Mouse (Mus musculus): ENCODE data around the gene Atp6v0e.

Atp6v0e gene

DNA sequence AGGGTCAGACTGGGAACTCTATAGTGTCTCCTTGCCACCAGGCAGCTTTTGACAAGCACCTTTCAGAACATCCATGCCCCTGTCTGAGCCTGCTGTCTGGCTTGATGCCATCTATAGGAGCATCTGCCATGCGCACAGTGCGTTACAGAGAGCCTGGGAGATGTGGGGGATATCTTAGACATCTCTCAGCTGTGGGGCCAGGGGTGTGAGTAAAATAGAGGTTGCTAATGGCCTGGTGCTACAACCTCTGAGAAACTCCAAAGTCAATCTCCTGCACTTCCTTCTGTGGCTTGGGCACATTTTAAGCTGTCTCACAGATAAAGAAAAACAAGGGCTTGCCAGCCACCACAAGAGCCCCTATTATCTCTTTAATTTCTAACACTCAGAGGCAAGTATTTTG, 26.8 kb downstream of the Atp6v0e start:
- no peak for TF ChIP-seq GATA4 (IDR thresholded peaks at IDR 0.05; ENCODE audit: insufficient replicate concordance, low read length)

DNA sequence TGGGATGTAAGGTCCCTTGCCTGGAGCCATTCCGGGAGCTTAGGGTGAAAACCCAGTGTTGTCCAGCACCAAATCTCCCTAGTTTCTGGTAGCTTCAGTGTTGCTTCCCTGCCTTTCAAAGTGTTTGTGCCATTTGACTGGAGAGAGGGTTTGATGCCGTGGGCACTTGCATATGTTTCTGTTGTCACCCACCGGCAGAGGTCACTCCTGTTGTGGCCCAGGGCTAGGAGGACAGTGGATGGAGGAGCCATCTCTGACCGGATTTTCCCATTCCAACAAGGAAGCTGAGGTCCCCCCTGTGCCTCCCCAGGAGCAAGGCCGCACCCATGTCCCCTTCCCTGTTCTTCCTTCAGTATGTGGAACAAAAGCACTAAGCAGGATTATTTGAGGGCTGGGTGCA, 27.2 kb downstream of the Atp6v0e start:
- no peak for TF ChIP-seq GATA4 (IDR thresholded peaks at IDR 0.05; ENCODE audit: insufficient replicate concordance, low read length)

DNA sequence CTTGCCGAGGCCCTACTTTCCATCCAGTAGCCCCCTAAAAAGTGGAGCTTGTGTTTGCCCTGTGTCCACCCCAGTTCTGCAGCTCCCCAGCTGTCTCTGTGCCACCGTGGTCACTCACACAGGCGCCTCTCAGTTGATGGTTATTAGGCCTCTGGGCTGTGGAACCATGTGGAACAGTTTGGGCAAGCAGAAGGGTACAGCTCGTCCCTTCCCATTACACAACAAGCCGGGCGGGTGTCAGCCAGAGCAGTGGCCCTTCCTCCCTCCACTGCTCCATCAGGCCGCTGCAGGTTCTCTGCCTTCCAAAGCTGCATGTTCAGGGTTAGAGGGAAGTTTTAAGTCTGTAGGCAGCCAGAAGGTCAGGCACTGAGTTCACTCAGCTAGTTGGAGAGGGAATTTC, 28.1 kb downstream of the Atp6v0e start:
- TF ChIP-seq GATA4 (IDR thresholded peaks at IDR 0.05; ENCODE audit: insufficient replicate concordance, low read length), result no peak

DNA sequence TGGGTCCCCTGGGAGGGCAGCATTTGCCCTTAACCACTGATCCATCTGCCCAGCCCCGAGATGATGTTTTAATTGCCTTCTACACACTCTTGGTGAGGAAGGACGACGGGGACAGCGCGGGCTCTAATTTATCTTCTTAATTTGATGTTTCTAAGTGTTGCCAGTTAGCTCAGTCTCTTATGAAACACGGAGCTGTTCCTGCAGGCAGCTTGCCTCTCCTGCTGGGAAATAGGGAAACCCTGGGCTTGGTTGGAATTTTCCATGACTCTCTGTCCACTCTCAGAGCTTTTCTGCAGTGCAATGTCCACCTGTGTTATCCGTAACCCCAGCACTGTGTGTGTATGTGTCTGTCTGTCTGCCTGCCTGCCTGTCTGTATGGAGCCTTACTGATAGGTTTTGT, 30.4 kb downstream of the Atp6v0e start:
- TF ChIP-seq GATA4 (IDR thresholded peaks at IDR 0.05; ENCODE audit: insufficient replicate concordance, low read length), result no peak

DNA sequence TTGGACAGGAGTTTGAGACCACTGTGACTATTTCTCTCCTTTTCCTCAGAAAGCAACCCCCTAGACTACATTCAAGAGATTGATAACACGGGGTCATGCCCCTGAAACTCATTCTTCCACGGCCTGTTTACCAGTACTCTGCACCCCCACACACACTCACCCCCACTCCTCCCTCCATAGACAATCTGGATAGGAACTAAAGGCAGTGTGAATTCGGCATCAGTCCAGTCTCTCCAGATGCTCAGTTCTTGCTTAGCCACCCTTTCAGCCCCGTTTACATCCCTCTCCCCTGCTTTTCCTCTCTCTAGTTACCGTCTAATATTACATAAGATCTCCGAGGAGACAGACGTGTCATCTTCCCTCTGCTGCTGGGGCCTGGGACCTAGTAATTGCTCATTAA, 31.1 kb downstream of the Atp6v0e start:
- TF ChIP-seq GATA4 (IDR thresholded peaks at IDR 0.05; ENCODE audit: insufficient replicate concordance, low read length), result no peak

DNA sequence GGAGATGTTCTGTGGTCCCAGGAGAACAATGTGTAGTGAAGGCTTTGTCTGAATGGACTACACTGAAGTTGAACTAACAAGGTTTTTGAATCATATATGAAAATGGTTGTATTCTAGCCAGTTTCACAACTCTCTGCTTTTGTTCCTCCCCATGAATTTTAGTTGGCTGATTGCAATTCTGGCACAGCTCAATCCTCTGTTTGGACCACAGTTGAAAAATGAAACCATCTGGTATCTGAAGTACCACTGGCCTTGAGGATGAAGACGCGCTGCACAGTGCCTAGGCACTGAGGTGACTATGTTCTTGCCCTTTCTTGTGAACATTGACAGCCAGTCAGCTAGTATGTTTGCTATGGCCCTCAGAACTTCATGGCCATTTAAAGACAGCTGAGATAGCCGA, 32.2 kb downstream of the Atp6v0e start:
- no peak for TF ChIP-seq GATA4 (IDR thresholded peaks at IDR 0.05; ENCODE audit: insufficient replicate concordance, low read length)

DNA sequence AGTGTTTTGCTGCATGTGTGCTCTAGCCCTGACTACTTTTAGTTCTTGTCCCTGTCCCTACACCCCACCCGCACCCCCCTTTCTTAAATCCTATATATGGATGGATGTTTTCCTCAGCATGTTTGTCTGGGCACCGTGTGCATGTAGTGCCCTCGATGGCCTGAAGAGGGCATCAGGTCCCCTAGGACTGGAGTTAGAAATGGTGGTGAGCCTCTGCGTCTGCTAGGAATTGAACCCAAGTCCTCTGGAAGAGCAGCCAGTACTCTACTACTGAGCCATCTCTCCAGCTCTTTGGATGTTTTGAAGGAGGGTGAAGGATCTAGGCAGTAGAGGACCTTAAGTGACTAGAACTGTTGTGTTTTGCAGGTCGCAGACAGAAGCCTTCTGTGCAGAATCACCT, 35.8 kb downstream of the Atp6v0e start:
- no peak for TF ChIP-seq GATA4 (IDR thresholded peaks at IDR 0.05; ENCODE audit: insufficient replicate concordance, low read length)

DNA sequence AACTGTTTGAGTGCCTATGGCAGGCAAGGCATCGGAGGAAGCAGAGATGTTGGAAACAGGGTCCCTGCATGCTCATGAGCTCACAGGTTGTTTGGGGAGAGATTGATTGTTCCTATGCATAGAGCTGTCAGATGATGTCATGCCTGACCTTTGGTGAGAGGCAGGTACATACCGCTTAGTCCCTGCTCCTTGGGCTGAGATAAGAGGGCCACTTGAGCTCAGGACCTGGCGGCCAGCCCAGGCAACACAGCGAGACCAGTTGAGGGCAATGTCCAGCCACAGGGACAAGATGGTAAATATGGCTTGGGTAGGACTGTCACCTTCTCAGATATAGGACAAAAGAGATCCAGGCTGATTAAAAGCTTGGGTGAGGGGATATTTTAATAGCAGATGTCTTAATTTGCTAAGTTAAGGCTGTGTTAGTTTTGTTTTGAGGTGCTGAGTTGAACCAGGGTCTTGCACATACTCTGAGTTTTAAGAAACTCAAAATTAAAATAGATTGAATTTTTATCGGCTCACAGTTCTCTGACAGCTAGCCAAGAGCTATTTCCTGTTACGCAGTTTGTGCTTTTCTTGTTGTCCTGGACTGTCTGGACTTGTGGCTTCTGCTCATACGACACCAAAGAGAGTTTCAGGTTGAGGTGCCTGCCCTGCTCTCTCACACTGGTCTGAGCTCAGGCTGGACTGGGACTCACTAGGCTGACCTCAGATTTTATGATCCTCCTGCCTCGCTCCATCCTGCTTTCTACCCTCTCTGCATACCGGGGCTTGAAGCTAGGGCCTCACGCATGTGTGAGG, 37.0 kb downstream of the Atp6v0e start:
- peak; percentile 84 for TF ChIP-seq GATA4 (IDR thresholded peaks at IDR 0.05; ENCODE audit: insufficient replicate concordance, low read length)

DNA sequence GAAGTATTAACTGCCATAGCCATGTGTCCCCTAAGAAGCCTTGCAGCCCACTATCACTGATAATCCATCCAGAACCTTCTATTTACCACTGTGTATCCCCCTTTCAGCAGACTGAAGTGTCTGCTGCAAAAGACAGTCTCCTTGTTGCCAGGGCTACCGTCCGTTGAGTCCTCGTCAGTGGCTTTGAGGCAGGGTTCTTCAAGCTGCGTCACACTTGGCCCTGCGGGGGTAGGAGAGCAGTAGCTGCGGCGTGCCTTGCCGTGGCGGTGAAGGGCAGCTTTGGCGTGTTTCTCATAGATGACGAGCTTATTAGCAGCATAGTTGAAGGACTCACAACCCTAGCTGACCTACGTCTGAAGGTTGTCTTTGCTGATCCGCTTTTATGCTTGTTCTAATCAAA, 38.5 kb downstream of the Atp6v0e start:
- no peak for TF ChIP-seq GATA4 (IDR thresholded peaks at IDR 0.05; ENCODE audit: insufficient replicate concordance, low read length)

DNA sequence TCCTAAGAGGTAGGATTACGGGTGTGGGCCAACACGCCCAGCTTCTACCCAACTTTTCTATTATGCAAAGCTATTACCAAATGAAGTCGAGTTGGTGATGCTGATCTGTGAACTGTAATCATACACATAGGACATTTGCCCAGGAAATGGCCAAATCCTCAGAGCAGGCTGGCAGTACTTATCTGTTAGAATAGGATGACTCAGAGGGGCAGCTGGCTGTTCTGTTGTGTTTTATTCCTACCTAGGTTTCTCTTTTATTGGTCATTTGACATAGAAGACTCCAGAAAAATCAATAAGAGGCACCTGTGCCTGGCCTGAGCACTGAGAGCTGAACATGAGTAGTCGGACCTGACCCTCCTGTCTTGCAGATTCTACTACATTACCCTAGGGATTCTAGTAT, 39.6 kb downstream of the Atp6v0e start:
- TF ChIP-seq GATA4 (IDR thresholded peaks at IDR 0.05; ENCODE audit: insufficient replicate concordance, low read length), result no peak

DNA sequence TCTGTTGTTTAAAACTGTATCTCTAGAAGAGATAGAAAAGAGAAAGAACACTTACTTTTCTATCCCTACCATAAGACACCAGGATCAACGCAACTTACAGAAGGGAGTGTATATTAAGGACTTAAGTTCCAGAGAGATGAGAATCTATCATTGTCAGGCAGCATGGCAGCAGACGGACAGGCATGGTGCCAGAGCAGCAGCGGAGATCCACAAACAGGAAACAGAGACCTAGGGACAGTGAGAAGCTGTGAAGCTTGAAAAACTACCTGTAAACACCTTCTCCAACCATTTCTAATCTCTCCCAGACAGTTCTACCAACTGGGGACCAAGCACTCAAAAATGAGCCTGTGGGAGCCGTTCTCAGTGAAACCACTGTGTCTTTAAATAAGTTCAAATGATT, 40.6 kb downstream of the Atp6v0e start:
- TF ChIP-seq GATA4 (IDR thresholded peaks at IDR 0.05; ENCODE audit: insufficient replicate concordance, low read length), result no peak

DNA sequence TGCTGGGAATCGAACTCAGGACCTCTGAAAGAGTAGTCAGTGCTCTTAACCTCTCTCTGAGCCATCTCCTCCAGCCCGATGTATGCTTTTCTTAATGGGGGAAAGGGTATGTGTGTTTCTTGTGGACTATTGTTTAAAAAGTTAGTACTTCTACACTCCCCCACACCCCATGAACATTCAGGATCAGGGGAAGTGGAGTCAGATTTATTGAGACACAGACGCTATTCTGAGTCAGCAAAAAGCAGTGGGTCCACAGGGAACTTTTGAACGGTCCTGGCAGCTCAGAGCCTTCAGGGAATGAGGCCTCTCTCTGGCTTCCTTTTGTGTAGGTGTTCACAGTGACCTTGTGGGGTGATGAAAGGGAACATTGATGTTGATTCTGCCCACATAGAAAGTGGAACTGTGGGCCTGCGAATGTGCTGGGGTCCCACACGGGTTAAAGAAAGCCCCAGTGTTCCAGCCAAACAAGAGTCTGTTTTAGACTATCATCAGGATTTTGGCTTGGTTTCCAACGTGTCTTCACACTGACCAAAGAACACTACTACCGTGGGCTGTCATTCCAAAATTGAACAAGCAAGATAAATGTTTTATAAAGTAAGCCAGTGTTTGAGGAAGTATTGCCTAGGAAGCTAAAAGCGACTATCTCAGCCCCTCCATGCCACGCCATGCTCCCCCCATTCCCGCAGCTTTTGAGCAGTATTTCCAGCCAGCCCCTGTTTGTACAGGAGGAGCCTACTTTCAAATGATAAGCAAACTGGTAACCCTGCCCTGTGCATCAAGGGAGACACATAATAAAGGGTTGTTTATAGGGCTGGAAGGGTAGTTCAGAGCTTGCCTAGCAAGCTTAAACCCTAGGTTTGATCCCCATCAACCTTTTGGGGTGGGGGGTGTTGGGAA, 42.7 kb downstream of the Atp6v0e start:
- no peak for TF ChIP-seq GATA4 (IDR thresholded peaks at IDR 0.05; ENCODE audit: insufficient replicate concordance, low read length)

DNA sequence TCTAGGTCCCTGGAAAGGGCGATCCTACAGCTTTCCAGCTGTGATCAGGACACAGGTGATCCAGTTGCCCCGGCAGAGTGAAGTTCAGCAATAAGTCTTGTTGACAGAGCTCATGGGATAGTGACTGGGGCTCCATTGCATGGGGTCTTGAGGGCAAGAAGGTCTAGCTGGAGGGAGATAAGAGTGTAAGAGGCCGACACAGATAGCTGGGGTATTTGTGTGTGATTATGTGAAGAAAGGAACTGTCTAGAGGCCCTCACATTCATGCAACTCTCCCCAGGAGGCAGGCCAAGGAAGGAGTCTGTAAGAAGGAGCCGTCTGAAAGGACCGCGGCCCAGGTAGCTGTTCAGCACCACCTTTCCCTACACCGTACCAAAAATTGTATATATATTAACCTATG, 44.0 kb downstream of the Atp6v0e start:
- TF ChIP-seq GATA4 (IDR thresholded peaks at IDR 0.05; ENCODE audit: insufficient replicate concordance, low read length), result no peak

DNA sequence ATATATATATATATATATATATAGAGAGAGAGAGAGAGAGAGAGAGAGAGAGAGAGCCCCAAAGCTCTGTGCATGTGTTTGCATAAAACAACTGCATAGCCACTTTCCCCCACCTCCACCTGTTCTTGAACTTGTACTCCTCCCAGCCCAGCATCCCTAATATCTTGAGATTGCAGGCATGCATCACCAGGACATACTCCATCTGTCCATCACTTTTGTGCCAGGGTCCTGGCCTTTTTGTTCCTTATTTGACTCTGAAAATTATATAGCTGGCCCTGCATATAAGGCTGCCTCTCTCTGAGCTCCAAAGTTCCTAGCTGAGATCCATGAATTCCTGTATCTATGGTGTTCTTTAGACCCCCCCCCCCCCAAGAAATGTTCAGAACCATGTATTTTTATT, 45.5 kb downstream of the Atp6v0e start:
- no peak for TF ChIP-seq GATA4 (IDR thresholded peaks at IDR 0.05; ENCODE audit: insufficient replicate concordance, low read length)

DNA sequence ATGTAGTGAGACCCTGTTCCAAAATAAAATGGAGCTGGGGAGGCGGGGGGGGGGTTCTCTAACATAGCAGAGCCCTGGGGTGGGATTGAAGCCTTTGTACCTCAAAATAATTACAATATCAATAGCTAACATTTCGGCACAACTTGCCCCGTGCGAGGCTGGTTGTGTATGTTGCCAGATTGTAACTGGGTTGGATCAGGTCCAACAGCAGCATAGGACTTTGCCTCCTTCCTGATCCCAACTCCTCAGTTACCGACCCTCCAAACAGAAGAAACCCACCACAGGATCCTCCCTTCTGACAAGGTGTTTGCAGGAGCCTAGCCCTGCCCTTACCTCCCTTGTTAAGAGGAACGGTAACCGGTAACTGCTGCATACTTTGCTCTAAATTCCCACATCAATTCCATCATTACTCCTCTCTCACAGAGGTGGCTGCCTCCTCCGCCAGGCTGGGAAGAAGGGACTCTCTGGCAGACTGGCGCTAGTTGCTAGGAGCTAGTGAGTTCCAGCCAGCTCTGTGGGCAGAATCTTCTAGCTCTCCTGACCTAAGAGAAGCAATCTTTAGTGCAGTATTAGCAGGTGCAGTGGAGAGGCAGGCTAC, 46.1 kb downstream of the Atp6v0e start:
- TF ChIP-seq GATA4 (IDR thresholded peaks at IDR 0.05; ENCODE audit: insufficient replicate concordance, low read length), result no peak

DNA sequence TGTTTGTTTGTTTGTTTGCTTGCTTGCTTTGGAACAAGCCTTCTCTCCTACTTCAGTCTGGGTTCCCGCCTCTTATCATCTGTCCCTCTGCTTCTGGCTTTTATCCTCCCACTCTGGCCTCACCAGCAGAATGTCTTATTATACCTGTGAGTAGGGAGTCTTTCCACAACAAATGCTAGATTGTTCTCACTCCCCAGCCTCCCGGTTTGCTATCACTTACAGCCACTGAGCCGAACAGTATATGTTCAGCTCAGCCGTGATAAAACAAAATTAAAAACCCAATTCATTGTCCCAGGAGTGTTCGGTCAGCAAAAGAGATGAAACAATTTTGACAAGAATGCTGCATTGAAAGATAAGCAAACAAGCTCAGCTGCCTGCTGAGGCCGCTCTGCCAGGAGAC, 47.0 kb downstream of the Atp6v0e start:
- TF ChIP-seq GATA4 (IDR thresholded peaks at IDR 0.05; ENCODE audit: insufficient replicate concordance, low read length), result no peak
